Mouse (Mus musculus) C3H10T1/2 (cell line): Measurements from ENCODE around the gene Pou2f2. TPM values are rescaled to one million over a fixed set of nuclear protein-coding genes. Genes with fewer than 3 reads are reported as not detected.

Experiments
- polyA plus RNA-seq, 2 experiments: library from polyadenylated mRNA; unstranded; fragments of >200 nt; fragmentation: generic; extraction: Trizol; gene quantifications; one replicate each; pipeline ENCODE4 v1.2.1; 2012; ENCODE audit warnings: missing spikeins in 2 of 2

Pou2f2 gene
- under 1 TPM; under 0.01 to 0.04 TPM for polyA plus RNA-seq

GRCm38 (mm10) chr7:25179606-25180161 is at the start of gene Pou2f2:
Gene Pou2f2, minus strand, starts transcription at chr7:25179726.

GRCm38 (mm10) chr7:25221102-25221883 is 41.8 kb upstream of the Pou2f2 start, which contains the start of gene Zfp526:
Gene Zfp526, plus strand, starts transcription at chr7:25221425.

GRCm38 (mm10) chr7:25220457-25221101 is 41.1 kb upstream of the Pou2f2 start, which contains the start of gene Dedd2:
Gene Dedd2, minus strand, starts transcription at chr7:25220615.

GRCm38 (mm10) chr7:25071979-25072715 is 107.4 kb downstream of the Pou2f2 start, which contains the start of the genes Grik5 and Zfp574:
Gene Grik5, minus strand, starts transcription at chr7:25072346.
Gene Zfp574, plus strand, starts transcription at chr7:25072567.

Other genes starting within 250 kb of the Pou2f2 start
- gene Gm4881, start 235.2 kb downstream of the Pou2f2 start, polyA plus RNA-seq, result not detected
- gene Rabac1, start 207.0 kb downstream of the Pou2f2 start, polyA plus RNA-seq, result 100 to 1,000 TPM; 313 to 446 TPM
- gene Atp1a3, start 173.8 kb downstream of the Pou2f2 start, polyA plus RNA-seq, result under 1 TPM; 0.05 to 0.30 TPM
- 1 to 10 TPM in 1 of 2 experiments, under 1 TPM in 1; 0.13 to 2.8 TPM for gene Grik5, start 107.4 kb downstream of the Pou2f2 start, polyA plus RNA-seq
- gene Zfp574, start 107.2 kb downstream of the Pou2f2 start, polyA plus RNA-seq, result 10 to 100 TPM in 1 of 2 experiments, 1 to 10 TPM in 1; 8.7 to 17.3 TPM
- gene Dedd2, start 40.9 kb upstream of the Pou2f2 start, polyA plus RNA-seq, result 1 to 10 TPM; 4.6 to 8.1 TPM
- 1 to 10 TPM; 2.5 to 6.9 TPM for gene Zfp526, start 41.7 kb upstream of the Pou2f2 start, polyA plus RNA-seq
- 10 to 100 TPM; 64.5 to 68.5 TPM for gene Gsk3a, start 58.1 kb upstream of the Pou2f2 start, polyA plus RNA-seq
- 10 to 100 TPM; 37.1 to 40.3 TPM for gene Erf, start 71.0 kb upstream of the Pou2f2 start, polyA plus RNA-seq
- 100 to 1,000 TPM; 105 to 123 TPM for gene Cic, start 88.0 kb upstream of the Pou2f2 start, polyA plus RNA-seq
- 100 to 1,000 TPM; 137 to 139 TPM for gene Pafah1b3, start 118.3 kb upstream of the Pou2f2 start, polyA plus RNA-seq
- under 1 TPM; 0.02 to 0.17 TPM for gene Prr19, start 121.7 kb upstream of the Pou2f2 start, polyA plus RNA-seq
- not detected for gene Tmem145, start 126.4 kb upstream of the Pou2f2 start, polyA plus RNA-seq
- 10 to 100 TPM; 17.7 to 66.3 TPM for gene Megf8, start 137.4 kb upstream of the Pou2f2 start, polyA plus RNA-seq
- gene Cnfn, start 190.0 kb upstream of the Pou2f2 start, polyA plus RNA-seq, result under 1 TPM; 0.15 to 0.51 TPM
- 10 to 100 TPM in 1 of 2 experiments, 1 to 10 TPM in 1; 4.6 to 19.9 TPM for gene Lipe, start 219.0 kb upstream of the Pou2f2 start, polyA plus RNA-seq
- gene Cxcl17, start 233.2 kb upstream of the Pou2f2 start, polyA plus RNA-seq, result under 1 TPM; 0.07 to 0.45 TPM